Mouse (Mus musculus) lung, postnatal 36 days (tissue): ENCODE measurements around the gene Gm20403.
"Not testable (repeated sequence)": the region's sequence is repeated elsewhere in the genome, so short reads cannot be mapped to it uniquely, and the experiment has no call there.

Source experiments
- DNase-seq: peaks from one replicate; pipeline ENCODE4 v3.0.0; 2022; ENCODE audit warnings: mixed read lengths

Gm20403 gene

DNA sequence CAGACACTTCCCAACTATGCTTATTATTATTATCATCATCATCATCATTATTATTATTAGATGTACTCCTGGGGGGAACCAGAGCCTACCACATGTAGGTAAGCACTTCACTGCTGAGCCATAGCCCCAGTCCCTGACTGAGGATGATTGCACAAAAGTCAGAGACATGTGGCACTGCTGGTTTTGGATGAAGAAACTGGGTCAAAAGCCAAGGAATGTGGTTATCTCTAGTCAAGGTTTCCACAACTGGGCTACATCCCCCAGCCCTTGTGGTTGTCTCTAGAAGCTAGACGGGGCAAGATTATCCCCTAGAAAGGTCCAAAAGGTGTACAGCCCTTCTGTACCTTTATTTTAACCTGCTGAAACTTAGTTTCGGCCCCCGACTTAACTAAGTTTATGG is 6.5 kb upstream of the Gm20403 start:
- DNase-seq = peak; percentile 64

DNA sequence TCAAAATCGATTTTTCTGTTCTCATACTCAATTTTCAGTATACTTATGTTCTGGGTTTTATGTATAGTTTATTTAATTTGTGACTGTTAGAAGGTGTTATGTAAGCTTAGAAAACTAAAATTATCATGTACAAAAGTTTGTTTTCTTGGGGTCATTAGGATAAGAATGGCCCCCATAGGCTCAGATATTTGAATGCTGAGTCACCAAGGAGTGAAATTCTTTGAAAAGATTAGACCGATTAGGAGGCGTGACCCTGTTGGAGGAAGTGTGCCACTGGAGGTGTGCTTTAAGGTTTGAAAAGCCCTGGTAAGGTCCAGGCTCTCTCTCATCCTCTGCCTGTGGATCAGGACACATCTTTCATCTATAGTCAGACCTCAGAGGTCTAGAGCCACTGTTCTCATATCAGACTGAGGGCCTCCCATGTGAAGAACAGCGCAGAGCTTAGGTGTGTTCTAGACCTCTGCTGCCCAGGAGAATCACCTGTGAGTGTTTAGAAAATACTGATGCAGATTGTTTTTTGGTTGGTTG is 2.1 kb upstream of the Gm20403 start:
- no peak for DNase-seq

DNA sequence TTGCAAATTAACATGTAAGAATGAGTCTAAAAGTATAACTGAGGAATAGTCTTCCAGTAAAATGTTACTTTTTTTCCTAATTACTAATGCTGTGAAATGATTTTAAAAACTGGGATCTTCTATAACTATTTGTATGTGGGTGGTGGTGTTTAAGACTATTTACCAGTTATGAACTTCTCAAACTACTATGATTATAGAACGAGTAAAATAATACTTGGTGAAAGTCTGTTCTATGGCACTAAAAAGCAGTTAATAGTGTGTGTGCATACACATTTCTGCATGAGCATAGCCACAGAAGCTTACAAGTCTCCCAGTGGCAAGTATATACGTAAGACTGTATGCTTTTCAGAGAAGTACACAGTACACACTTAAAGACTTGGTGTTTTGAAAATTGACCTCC is 827 bp upstream of the Gm20403 start:
- no peak for DNase-seq

DNA sequence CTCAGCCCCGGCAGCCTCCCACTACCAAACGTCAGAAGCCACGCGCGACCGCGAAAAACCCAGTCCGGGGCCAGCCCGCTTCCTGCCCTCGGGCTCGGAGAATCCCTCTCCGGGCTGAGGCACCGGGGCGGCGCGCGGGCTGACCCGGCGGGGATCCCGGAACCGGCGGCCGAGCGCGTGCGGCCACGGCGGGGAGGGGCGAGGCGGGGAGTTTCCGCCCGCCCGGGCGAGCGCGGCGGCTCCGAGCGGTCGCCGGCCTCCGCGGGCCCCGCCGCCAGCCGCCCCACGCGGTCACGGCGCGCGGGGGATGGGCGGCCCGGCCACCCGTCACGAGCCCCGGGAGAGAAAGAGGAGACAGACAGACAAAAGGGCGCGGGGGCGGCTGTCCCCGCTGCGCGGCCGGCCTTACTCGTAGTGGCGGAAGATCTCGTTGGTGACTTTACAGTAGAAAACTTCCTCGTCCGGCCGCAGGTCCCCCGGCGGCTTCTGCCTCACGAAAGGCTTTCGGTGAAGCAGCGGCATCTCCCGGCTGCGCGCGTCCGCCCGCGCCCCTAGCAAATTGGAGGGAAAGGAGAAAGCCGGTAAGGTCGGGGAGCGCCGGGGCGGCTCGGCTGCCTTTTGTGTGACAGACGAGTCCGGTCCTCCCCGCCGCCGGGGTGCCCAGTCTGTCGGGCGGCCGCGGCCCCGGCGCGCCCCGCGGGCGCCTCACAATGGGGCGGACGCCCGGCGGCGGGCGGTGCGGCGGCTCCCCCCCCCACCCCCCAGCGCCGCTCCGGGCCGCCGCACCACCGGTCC is 875 bp downstream of the Gm20403 start:
- DNase-seq = peak; percentile 50

DNA sequence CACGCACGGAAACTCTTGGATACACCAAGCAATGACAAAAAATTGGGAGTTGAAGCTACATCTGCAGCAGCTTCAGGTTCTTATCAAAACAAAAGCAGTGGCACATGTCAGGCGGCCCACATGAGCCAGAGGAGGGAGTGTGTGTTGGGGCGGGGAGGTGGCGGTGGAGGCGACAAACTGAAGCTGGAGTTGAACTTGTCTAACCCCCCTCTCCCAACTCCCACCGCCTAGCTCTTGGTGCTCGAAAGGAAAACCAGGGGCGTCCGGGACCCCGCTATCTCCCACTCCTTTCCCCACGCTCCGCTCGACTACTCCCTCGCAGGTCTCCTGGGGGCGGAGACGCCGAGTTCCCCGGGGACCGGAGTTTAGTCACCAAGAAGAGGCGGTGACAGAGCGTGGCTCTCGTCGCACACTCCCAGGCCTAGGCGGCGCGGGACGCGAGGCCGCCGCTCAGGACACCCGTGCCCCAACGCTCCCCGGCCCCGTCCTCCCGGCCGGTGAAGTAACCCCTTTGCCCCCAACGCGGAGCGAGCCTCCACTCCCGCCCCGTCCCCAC is 1.6 kb downstream of the Gm20403 start:
- DNase-seq = peak; percentile 75

DNA sequence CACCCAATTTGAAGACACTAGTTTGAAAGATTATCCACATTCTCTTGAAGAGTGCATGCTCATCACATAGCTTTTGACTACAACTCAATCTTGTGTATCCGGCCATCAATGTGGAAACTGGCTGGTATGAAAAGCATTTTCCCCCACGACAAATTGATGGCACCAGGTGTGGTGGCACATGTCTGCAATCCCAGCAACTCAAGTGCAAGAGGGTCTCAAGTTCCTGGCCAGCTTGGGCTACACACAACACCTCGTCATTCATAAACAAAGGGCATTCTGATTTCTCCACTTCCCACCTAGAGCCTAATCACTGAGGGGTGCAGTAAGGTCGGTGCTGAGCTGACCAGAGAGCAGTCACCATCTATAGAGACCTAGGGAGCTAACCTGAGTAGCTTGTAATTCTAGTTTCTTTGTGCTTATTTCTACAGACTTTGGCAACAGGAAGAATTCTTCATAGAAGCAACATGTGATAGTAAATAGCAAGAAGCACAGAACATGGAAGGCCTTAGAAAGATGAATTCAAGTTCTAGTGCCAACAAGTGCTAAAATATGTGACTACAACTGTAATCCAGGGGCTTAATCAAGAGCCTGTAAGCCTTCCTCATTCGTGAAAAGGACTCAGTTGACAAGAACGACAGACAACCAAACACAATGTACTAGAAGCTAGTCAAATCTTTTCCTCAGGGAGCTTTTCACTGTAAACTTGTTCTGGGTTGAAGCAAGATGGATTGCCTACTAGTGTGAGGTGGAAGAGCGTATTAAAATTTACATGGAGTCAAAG is 3.2 kb downstream of the Gm20403 start:
- no peak for DNase-seq

DNA sequence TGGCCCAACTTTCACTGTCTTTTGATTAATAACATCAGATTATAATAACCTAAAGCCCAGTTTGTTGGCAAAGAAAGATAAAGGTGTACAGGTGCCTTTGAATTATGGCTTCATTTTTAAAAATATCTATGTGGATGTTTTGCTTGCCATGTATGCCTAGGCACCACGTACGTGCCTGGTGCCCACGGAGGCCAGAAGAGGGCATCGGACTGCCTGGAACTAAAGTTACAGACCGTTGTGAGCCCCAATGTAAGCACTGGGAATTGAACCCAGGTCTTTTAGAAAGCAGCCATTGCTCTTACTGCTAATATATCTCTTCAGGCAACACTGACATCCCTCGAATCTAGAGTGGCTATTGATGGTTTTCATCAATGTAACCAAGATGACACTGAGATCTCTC is 4.4 kb downstream of the Gm20403 start:
- no peak for DNase-seq

DNA sequence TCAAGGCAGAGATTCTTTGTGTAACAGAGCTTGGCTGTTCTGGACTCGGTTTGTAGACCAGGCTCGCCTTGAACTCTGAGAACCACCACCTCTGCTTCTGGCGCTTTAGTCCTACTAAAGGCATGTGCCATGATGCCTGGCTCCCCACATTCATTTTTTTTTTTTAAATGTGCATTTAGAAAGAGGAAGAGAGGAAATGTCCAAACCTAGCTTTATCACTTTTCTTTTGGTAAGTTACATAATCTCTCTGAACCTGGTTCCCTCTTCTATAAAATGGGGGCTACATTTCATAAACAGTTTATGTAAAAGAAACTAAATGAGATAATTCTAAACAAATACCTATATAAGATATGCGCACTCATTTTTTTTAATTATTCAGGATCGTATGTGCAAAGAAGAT is 5.4 kb downstream of the Gm20403 start:
- DNase-seq = no peak

DNA sequence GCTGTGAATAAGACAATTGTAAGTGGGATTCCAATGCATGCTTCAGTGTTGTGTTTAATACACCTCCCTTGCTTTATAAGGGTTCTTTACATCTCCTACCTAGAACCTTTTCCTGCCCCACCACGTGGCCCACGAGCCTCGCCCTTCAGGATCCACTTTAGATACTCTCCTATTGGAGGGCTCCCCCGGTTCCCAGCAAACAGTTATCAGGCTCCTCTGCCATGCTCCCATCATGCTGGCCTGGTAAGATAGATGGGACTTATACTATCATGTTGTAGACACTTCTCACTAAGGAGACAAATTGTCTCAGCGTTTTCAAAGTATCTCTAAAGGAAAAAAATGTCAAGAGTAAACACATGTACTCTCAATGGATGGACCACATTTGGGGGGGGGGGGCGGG is 5.8 kb downstream of the Gm20403 start:
- no peak for DNase-seq

DNA sequence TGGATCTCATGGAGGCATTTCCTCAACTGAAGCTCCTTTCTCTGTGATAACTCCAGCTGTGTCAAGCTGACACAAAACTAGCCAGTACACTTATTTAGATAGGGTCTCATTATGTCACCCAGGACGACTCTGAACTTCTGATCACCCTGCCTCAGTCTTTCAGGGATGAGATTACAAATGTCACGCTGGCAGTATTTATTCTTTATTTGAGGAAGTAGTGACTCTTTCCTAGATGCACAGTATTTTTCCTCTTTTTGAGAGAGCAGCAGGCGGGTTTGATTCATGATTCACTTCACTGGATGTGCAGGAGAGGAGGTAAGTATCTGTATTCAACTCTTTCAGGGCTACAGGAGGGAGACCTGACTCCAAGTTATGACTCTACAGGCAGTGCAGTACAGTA is 17.3 kb downstream of the Gm20403 start:
- DNase-seq = no peak

- DNase-seq = no peak
Observed at GRCm38 (mm10) chr12:54965532-54966160, 20.7 kb downstream of the Gm20403 start.

- peak; percentile 71 for DNase-seq
Observed at GRCm38 (mm10) chr12:54959569-54959968, 26.8 kb downstream of the Gm20403 start.

DNA sequence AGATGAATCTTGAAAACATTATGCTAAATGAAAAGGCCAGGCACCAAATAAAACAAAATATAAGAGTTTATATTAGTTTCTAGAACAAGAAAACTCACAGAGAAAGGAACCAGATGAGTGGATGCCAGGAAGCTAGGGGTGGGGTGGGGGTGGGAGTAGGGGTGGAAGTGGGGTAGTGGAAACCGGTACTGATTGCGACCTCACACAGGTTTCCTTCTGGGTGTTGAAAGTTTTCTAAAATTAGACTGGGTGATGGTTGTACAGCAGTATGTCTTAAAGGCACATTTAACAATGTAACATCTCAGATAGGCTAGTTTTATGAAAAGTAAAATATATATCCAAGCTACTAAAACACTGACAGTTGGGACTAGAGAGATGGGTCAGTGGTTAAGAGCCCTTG is 29.4 kb downstream of the Gm20403 start:
- DNase-seq = no peak

GRCm38 (mm10) chr12:54956457-54956856 is 29.9 kb downstream of the Gm20403 start:
- DNase-seq = no peak

DNA sequence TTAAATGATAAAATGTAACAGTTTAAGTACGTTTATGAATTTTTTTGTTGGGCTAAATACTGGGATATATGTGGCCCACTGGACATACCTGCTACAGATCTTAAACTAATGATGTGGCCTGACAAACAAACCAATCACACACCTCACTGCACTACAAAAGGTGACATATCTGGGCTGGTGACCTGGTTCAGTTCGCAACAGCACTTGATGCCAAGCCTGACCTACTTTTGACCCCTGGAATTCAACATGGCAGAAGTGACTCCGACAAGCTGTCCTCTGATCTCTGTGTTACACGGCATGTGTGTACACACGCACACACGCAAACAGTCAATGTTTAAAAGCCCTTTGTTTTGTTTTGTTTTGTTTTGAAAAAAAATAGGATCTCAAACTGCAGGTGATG is 40.2 kb downstream of the Gm20403 start:
- no peak for DNase-seq

DNA sequence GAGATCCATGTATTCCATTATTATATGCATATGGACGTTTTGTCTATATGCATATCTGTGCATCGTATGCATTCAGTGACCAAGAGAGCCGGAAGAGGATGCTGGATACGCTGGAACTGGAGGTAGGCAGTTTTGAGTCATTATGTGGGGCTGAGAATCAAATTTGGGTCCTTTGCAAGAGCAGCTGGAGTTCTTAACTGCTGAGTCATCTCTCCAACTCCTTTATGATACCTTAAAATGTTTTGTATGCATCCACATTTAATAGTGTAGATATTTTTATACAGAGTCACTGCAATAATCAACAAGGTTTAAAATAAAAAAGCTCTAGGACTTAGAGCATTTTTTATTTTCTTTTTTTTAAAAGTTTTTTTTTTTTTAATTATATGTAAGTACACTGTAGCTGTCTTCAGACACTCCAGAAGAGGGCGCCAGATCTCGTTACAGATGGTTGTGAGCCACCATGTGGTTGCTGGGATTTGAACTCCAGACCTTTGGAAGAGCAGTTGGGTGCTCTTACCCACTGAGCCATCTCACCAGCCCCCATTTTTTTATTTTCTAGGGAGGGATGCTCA is 43.7 kb downstream of the Gm20403 start:
- DNase-seq = not testable (repeated sequence)

DNA sequence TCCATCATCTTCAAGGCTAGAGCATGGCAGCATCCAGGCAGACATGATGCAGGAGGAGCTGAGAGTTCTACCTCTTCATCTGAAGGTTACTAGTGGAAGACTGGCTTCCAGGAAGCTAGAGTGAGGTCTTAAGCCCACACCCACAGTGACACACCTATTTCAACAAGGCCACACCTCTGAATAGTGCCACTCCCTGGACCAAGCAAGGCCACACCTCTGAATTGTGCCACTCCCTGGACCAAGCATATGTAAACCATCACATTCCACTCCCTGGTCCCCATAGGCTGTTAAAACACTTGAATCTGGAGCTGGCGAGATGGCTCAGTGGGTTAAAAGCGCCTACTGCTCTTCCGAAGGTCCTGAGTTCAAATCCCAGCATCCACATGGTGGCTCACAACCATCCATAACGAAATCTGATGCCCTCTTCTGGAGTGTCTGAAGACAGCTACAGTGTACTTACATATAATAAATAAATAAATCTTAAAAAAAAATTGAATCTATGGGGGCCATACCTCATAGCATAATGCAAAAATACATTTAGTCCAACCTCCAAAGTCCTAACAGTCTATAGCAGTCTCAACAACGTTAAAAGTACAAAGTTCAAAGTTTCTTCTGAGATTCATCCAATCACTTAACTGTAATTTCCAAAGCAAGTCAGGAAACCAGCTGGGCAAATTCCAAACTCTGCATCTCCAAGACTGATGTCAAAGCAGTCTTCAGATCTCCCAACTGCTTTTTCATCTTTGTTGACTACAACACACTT is 48.6 kb downstream of the Gm20403 start:
- DNase-seq = not testable (repeated sequence)
